ENCODE assay signal across 10 mouse cellular contexts in the genomic region with DNA sequence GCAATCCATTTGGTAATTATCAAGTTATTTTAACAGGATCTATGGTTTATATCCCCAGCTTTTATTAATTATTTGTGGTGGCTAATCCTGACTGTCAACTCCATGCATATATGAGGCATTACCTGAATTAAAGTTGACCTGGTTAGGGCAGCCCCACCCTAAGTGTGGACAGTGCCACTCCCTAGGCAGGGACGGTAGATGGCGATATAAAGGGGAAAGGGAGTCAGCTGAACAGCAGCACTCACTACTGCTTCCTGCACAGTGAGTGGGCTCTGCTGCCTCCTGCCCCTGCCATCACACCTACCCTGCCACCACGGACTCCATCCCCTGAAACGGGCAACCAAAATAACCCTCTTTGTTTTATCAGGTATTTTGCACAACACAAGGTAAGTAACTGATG. TPM values are rescaled to one million over a fixed set of nuclear protein-coding genes. Genes with fewer than 3 reads are reported as not detected.
DNase-seq lines count a peak whose midpoint lies in the region; ATAC-seq and TF ChIP-seq lines count a peak whose summit lies in the region.
"Had no signal": no experiment of that assay in that cellular context is flagged by ENCODE, and none has a peak within 500 bp of the region (broad histone marks: within the 10 kb centered on the region; RNA-seq: fewer than 3 reads in every experiment).

No protein-coding gene starts in this region.

- TF ChIP-seq CTCF in kidney, postnatal 0 days (IDR thresholded peaks at IDR 0.05; ENCODE audit: low read depth), result peak; percentile 56
- peak in 1 of 2 experiments; percentile 37; a peak in 2 of 4 replicates for TF ChIP-seq CTCF in CH12.LX (conservative IDR thresholded peaks at IDR 0.05 in 1 of 2, IDR thresholded peaks at IDR 0.05 in 1 of 2; ENCODE audit: low read depth in 2 of 2, low read length in 2 of 2)

- no peak for TF ChIP-seq EP300 in CH12.LX (IDR thresholded peaks at IDR 0.05; ENCODE audit: low read length)

- no peak overlapping the region for H3K27ac ChIP-seq in kidney, postnatal 0 days
- H3K27ac ChIP-seq in CH12.LX (ENCODE audit: insufficient read depth, low read depth), result no peak overlapping the region
- no peak overlapping the region for H3K27ac ChIP-seq in embryonic facial prominence, embryonic 12.5 days
- H3K27ac ChIP-seq: liver, embryonic 15.5 days had no signal

- no peak for DNase-seq in kidney, postnatal 0 days (ENCODE audit: low spot score)
- no peak for DNase-seq in kidney, postnatal 14 days
- DNase-seq in CH12.LX (ENCODE audit: extremely low read depth), result peak; percentile 10
- DNase-seq in lung, postnatal 36 days, result peak; percentile 13
- no peak for DNase-seq in right cerebral cortex, postnatal 10 days (ENCODE audit: low spot score in 2 of 2)
- DNase-seq in spleen, postnatal 4 days (ENCODE audit: low spot score in 2 of 2), result no peak
- DNase-seq in layer of hippocampus, adult 9-10 months (ENCODE audit: low spot score), result no peak

- no peaks in the 10 kb centered on the region for H3K27me3 ChIP-seq in kidney, postnatal 0 days (ENCODE audit: insufficient read depth, low read length)
- no peaks in the 10 kb centered on the region for H3K27me3 ChIP-seq in CH12.LX (replicated peaks)
- H3K27me3 ChIP-seq in embryonic facial prominence, embryonic 12.5 days, result no peaks in the 10 kb centered on the region
- H3K27me3 ChIP-seq: liver, embryonic 15.5 days had no signal

- no peak overlapping the region for H3K4me3 ChIP-seq in kidney, postnatal 0 days (replicated peaks; ENCODE audit: low read depth, low read length)
- H3K4me3 ChIP-seq in CH12.LX (replicated peaks in 1 of 3; ENCODE audit: low read depth in 2 of 3, low read length in 2 of 3, poor library complexity in 1 of 3), result no peak overlapping the region
- no peak overlapping the region for H3K4me3 ChIP-seq in embryonic facial prominence, embryonic 12.5 days
- H3K4me3 ChIP-seq: erythroblast, embryonic 14.5 days; liver, embryonic 15.5 days had no signal

- no peak for TF ChIP-seq POLR2A in CH12.LX (IDR thresholded peaks at IDR 0.05; ENCODE audit: low read depth, low read length)

- ATAC-seq in kidney, postnatal 0 days (replicated peaks; ENCODE audit: low FRiP score, low read depth), result no peak
- ATAC-seq in embryonic facial prominence, embryonic 12.5 days (ENCODE audit: insufficient number of reproducible peaks, insufficient read depth, low FRiP score, low TSS enrichment), result 0 out of 2 replicates have a peak, but pooled peaks have one; percentile 47

- no peak for TF ChIP-seq RAD21 in CH12.LX (IDR thresholded peaks at IDR 0.05; ENCODE audit: low read depth, low read length)

- dilution Hi-C loops in CH12.LX (cut with MboI; ENCODE audit: extremely low pct_ligation_motif_present, extremely low pct_unique_long_range_greater_than_20kb, low sequenced_read_pairs), result no loop called here

- no peaks in the 10 kb centered on the region for H3K9me3 ChIP-seq in kidney, postnatal 0 days (replicated peaks; ENCODE audit: low read length)
- no peaks in the 10 kb centered on the region for H3K9me3 ChIP-seq in CH12.LX (replicated peaks; ENCODE audit: low read length)
- H3K9me3 ChIP-seq in embryonic facial prominence, embryonic 12.5 days, result no peaks in the 10 kb centered on the region
- H3K9me3 ChIP-seq: liver, embryonic 15.5 days had no signal

- H3K4me1 ChIP-seq in kidney, postnatal 0 days (replicated peaks; ENCODE audit: insufficient read depth, low read length), result no peaks in the 10 kb centered on the region
- peaks cover 0 to 27% of the 10 kb centered on the region in 2 experiments; a peak in 2 of 4 replicates for H3K4me1 ChIP-seq in CH12.LX (ENCODE audit: control insufficient read depth in 1 of 2, insufficient read depth in 2 of 2)
- no peaks in the 10 kb centered on the region for H3K4me1 ChIP-seq in embryonic facial prominence, embryonic 12.5 days
- H3K4me1 ChIP-seq: liver, embryonic 15.5 days had no signal

- in situ Hi-C loops in CH12.LX (cut with MboI; ENCODE audit: low pct_ligation_motif_present, low pct_unique_long_range_greater_than_20kb, low sequenced_read_pairs), result loop anchor here (25.0 kb wide), 1 partner anchor 537 kb away; the partner anchor contains the start of gene Usp1

- H3K79me2 ChIP-seq in CH12.LX (replicated peaks; ENCODE audit: control insufficient read depth, extremely low read depth, insufficient read depth, poor library complexity, severe bottlenecking), result no peaks in the 10 kb centered on the region

- H3K36me3 ChIP-seq in kidney, postnatal 0 days (ENCODE audit: insufficient read depth, low read length), result no peaks in the 10 kb centered on the region
- peaks cover 7 to 46% of the 10 kb centered on the region in 2 experiments for H3K36me3 ChIP-seq in CH12.LX (replicated peaks in 1 of 2; ENCODE audit: control insufficient read depth in 1 of 2, insufficient read depth in 1 of 2, low read length in 1 of 2)
- H3K36me3 ChIP-seq in embryonic facial prominence, embryonic 12.5 days, result peaks cover 15% of the 10 kb centered on the region; the same call in 1 of the 2 replicates
- H3K36me3 ChIP-seq: liver, embryonic 15.5 days had no signal

- H3K4me2 ChIP-seq in kidney, postnatal 0 days (ENCODE audit: low read length), result no peak overlapping the region
- H3K4me2 ChIP-seq in CH12.LX (ENCODE audit: insufficient read depth, low read depth, poor library complexity, severe bottlenecking), result no peak overlapping the region
- no peak overlapping the region for H3K4me2 ChIP-seq in embryonic facial prominence, embryonic 12.5 days (replicated peaks)
- H3K4me2 ChIP-seq: liver, embryonic 15.5 days had no signal

- WGBS in kidney, postnatal 0 days, result 63% methylated on average over 4 of the region's 4 CpGs
- 59% methylated on average over 4 of the region's 4 CpGs for WGBS in embryonic facial prominence, embryonic 12.5 days

- H3K9ac ChIP-seq in kidney, postnatal 0 days (ENCODE audit: low read depth, low read length), result no peak overlapping the region
- no peak overlapping the region for H3K9ac ChIP-seq in CH12.LX (ENCODE audit: insufficient read depth, low read depth)
- H3K9ac ChIP-seq in embryonic facial prominence, embryonic 12.5 days, result no peak overlapping the region
- H3K9ac ChIP-seq: liver, embryonic 15.5 days had no signal

TF ChIP-seq in CH12.LX, 34 proteins besides CTCF, POLR2A, EP300 and RAD21:
- TF ChIP-seq JUN (IDR thresholded peaks at IDR 0.05; ENCODE audit: insufficient read depth, low read depth, low read length), result no peak
- TF ChIP-seq KAT2A (IDR thresholded peaks at IDR 0.05; ENCODE audit: insufficient replicate concordance, low read length), result no peak
- TF ChIP-seq UBTF (IDR thresholded peaks at IDR 0.05; ENCODE audit: low read depth, low read length), result no peak

RNA-seq across cellular contexts. Expression of gene Tm2d1, which starts 7.7 kb away (rescaled TPM):
- polyA plus RNA-seq in kidney, postnatal 0 days (2015; fragmentation: Nextera tagmentation; extraction: Ambion mirVana), result 172 and 178 TPM in 2 replicates
- 14.8 and 16.0 TPM in 2 replicates for total RNA-seq in CH12.LX (2012; rRNA removed)
- total RNA-seq in CH12.LX (2014; rRNA removed), result 37.1 and 42.6 TPM in 2 replicates
- polyA plus RNA-seq in CH12.LX (2012; ENCODE audit: insufficient read length, low read depth), result 45.3 and 54.9 TPM in 2 replicates
- 81.0 and 86.8 TPM in 2 replicates for polyA plus RNA-seq in embryonic facial prominence, embryonic 12.5 days (2016; fragmentation: Nextera tagmentation; extraction: Ambion mirVana)

RNA-seq across cellular contexts. Expression of gene Patj, which starts 20.2 kb away (rescaled TPM):
- polyA plus RNA-seq in kidney, postnatal 0 days (2015; fragmentation: Nextera tagmentation; extraction: Ambion mirVana), result 15.2 and 22.5 TPM in 2 replicates
- 1.4 and 2.0 TPM in 2 replicates for total RNA-seq in CH12.LX (2012; rRNA removed)
- total RNA-seq in CH12.LX (2014; rRNA removed), result 0.54 and 1.2 TPM in 2 replicates
- 6.1 and 8.4 TPM in 2 replicates for polyA plus RNA-seq in CH12.LX (2012; ENCODE audit: insufficient read length, low read depth)
- polyA plus RNA-seq in embryonic facial prominence, embryonic 12.5 days (2016; fragmentation: Nextera tagmentation; extraction: Ambion mirVana), result 15.8 and 20.8 TPM in 2 replicates
- polyA plus RNA-seq: erythroblast, embryonic 14.5 days had no signal

Comparison
In these comparisons a context has a peak if more than half of its experiments do, and no peak if none do; other contexts are left out.
1. DNase-seq: peak in CH12.LX (single experiment) and lung, postnatal 36 days (single experiment); none in kidney, postnatal 0 days (single experiment), kidney, postnatal 14 days (single experiment), right cerebral cortex, postnatal 10 days (0 of 2), spleen, postnatal 4 days (0 of 2) and layer of hippocampus, adult 9-10 months (single experiment).